Mouse (Mus musculus): ENCODE data around the gene Ier5l.

Ier5l gene

GRCm38 (mm10) chr2:30441518-30442497, 32.2 kb downstream of the Ier5l start:
- peak; percentile 67 to 79 for DNase-seq (ENCODE audit: low spot score in 2 of 2)

- peak in 1 of 2 experiments; percentile 77 for DNase-seq (ENCODE audit: low spot score in 2 of 2)
These were observed 33.1 kb downstream of the Ier5l start for GRCm38 (mm10) chr2:30440701-30441517.

- no peak for DNase-seq (ENCODE audit: low spot score in 2 of 2)
These were observed 33.8 kb downstream of the Ier5l start for GRCm38 (mm10) chr2:30440211-30440700.

GRCm38 (mm10) chr2:30439631-30440030, 34.4 kb downstream of the Ier5l start:
- DNase-seq (ENCODE audit: low spot score in 2 of 2), result no peak

GRCm38 (mm10) chr2:30437791-30438190, 36.2 kb downstream of the Ier5l start:
- no peak for DNase-seq (ENCODE audit: low spot score in 2 of 2)

GRCm38 (mm10) chr2:30436809-30437208, 37.2 kb downstream of the Ier5l start:
- DNase-seq (ENCODE audit: low spot score in 2 of 2), result no peak

- DNase-seq (ENCODE audit: low spot score in 2 of 2), result no peak
These were observed 37.9 kb downstream of the Ier5l start for GRCm38 (mm10) chr2:30436156-30436545.

- peak in 1 of 2 experiments; percentile 81 for DNase-seq (ENCODE audit: low spot score in 2 of 2)
These were observed 38.5 kb downstream of the Ier5l start for GRCm38 (mm10) chr2:30435326-30436155.

GRCm38 (mm10) chr2:30429156-30429555, 44.9 kb downstream of the Ier5l start:
- DNase-seq (ENCODE audit: low spot score in 2 of 2), result no peak

All from left cerebral cortex, adult 9 months (tissue).